Mouse (Mus musculus) megakaryocyte, embryonic 14.5 days (primary cell): ENCODE results near the gene Gm42906.

Experiments used
- FLI1 ChIP-seq: IDR thresholded peaks from 2 replicates; pipeline ENCODE4 v1.6.1; 2012; ENCODE audit warnings: low read length, inconsistent platforms, mixed read lengths
- GATA1 ChIP-seq: IDR thresholded peaks from 3 replicates; pipeline ENCODE4 v1.6.1; 2012; ENCODE audit warnings: mixed read lengths, low read length, inconsistent platforms, borderline replicate concordance

GRCm38 (mm10) chr5:151379210-151379609, 48.8 kb downstream of the Gm42906 start:
- TF ChIP-seq GATA1 (no peak), FLI1 (no peak)
